Mouse (Mus musculus) brown adipose tissue, adult 24 weeks (tissue): ENCODE measurements around the gene Mettl16. TPM values are rescaled to one million over a fixed set of nuclear protein-coding genes. Genes with fewer than 3 reads are reported as not detected.
A peak's percentile ranks its signal among the peaks of the same experiment; 100 is the strongest.

Experiments
- H3K27ac ChIP-seq: fragments of 200-500 bp; replicated peaks from 2 replicates; pipeline ENCODE4 v1.5.1; 2012; ENCODE audit warnings: low read depth, mild to moderate bottlenecking, low read length
- H3K4me1 ChIP-seq: fragments of 200-500 bp; 2 replicates; pipeline ENCODE4 v1.6.1; 2012; ENCODE audit warnings: low read length, mixed read lengths; ENCODE audit not compliant: control insufficient read depth, insufficient read depth, insufficient read length
- H3K4me3 ChIP-seq: fragments of 200-500 bp; 2 replicates; pipeline ENCODE4 v1.5.1; 2012; ENCODE audit warnings: low read depth, mild to moderate bottlenecking, low read length, moderate library complexity; ENCODE audit not compliant: insufficient read depth
- polyA plus RNA-seq: library from polyadenylated mRNA; stranded (reverse); fragments of >200 nt; gene quantifications from 2 replicates; pipeline ENCODE4 v1.2.4, GENCODE M21; 2012; ENCODE audit not compliant: missing spikeins, insufficient read depth, insufficient read length

The Mettl16 gene
- polyA plus RNA-seq, 1 experiment, result 11.1 TPM

- Histone ChIP-seq H3K4me3 (no peak overlapping the region), H3K4me1 (no peaks in the 10 kb centered on the region), H3K27ac (no peak overlapping the region)
Observed at GRCm38 (mm10) chr11:74815795-74816194, 45.2 kb downstream of the Mettl16 start.

- Histone ChIP-seq H3K4me3 (no peak overlapping the region), H3K4me1 (no peaks in the 10 kb centered on the region), H3K27ac (no peak overlapping the region)
Observed at GRCm38 (mm10) chr11:74820921-74821320, 50.3 kb downstream of the Mettl16 start.

- no peaks in the 10 kb centered on the region for H3K4me1 ChIP-seq
- H3K27ac ChIP-seq, result no peak overlapping the region
- no peak overlapping the region for H3K4me3 ChIP-seq
Observed at GRCm38 (mm10) chr11:74821463-74821862, 50.8 kb downstream of the Mettl16 start.

- H3K4me1 ChIP-seq, result no peaks in the 10 kb centered on the region
- no peak overlapping the region for H3K4me3 ChIP-seq
- no peak overlapping the region for H3K27ac ChIP-seq
Observed at GRCm38 (mm10) chr11:74822746-74823440, 52.3 kb downstream of the Mettl16 start.

GRCm38 (mm10) chr11:74826151-74826550 is 55.5 kb downstream of the Mettl16 start:
- no peak overlapping the region; the same call in 1 of the 2 replicates for H3K27ac ChIP-seq
- peaks cover 3% of the 10 kb centered on the region; the same call in 1 of the 2 replicates for H3K4me1 ChIP-seq
- H3K4me3 ChIP-seq, result no peak overlapping the region

GRCm38 (mm10) chr11:74826702-74827101 is 56.1 kb downstream of the Mettl16 start:
- Histone ChIP-seq H3K4me1 (peaks cover 3% of the 10 kb centered on the region; the same call in 1 of the 2 replicates), H3K4me3 (no peak overlapping the region), H3K27ac (0 out of 2 replicates have a peak overlapping the region, but pooled peaks have one; percentile 3)

- Histone ChIP-seq H3K4me1 (peaks cover 7% of the 10 kb centered on the region), H3K27ac (0 out of 2 replicates have a peak overlapping the region, but pooled peaks have one; percentile 46)
Observed at GRCm38 (mm10) chr11:74827791-74828403, 57.3 kb downstream of the Mettl16 start.

GRCm38 (mm10) chr11:74828404-74828931 is 57.8 kb downstream of the Mettl16 start:
- Histone ChIP-seq H3K27ac (0 out of 2 replicates have a peak overlapping the region, but pooled peaks have one; percentile 14), H3K4me1 (peaks cover 8% of the 10 kb centered on the region), H3K4me3 (no peak overlapping the region)

More at GRCm38 (mm10) chr11:74827791-74828403, 57.3 kb downstream of the Mettl16 start:
- H3K4me3 ChIP-seq, result no peak overlapping the region

- Histone ChIP-seq H3K4me3 (0 out of 2 replicates have a peak overlapping the region, but pooled peaks have one; percentile 66), H3K4me1 (peaks cover 13% of the 10 kb centered on the region), H3K27ac (peak overlapping the region; percentile 97; the same call in 1 of the 2 replicates)
Observed at GRCm38 (mm10) chr11:74828965-74829550, 58.4 kb downstream of the Mettl16 start.

GRCm38 (mm10) chr11:74829812-74830211 is 59.2 kb downstream of the Mettl16 start:
- peak overlapping the region; percentile 97 for H3K27ac ChIP-seq
- peaks cover 17% of the 10 kb centered on the region for H3K4me1 ChIP-seq
- peak overlapping the region; percentile 66 for H3K4me3 ChIP-seq

- Histone ChIP-seq H3K4me3 (peak within 1 kb of the TSS; percentile 77), H3K4me1 (peaks cover 17% of the 10 kb centered on the region), H3K27ac (peak within 1 kb of the TSS; percentile 100)
Observed at GRCm38 (mm10) chr11:74830256-74831161, 59.9 kb downstream of the Mettl16 start, which contains the start of gene Mnt. TSS of gene Mnt (plus strand) at chr11:74830920.

- peak overlapping the region; percentile 52 for H3K27ac ChIP-seq
- H3K4me1 ChIP-seq, result peaks cover 17% of the 10 kb centered on the region
- peak overlapping the region; percentile 77 for H3K4me3 ChIP-seq
Observed at GRCm38 (mm10) chr11:74831191-74831605, 60.6 kb downstream of the Mettl16 start.

GRCm38 (mm10) chr11:74831606-74832451 is 61.2 kb downstream of the Mettl16 start:
- peak overlapping the region; percentile 52 for H3K27ac ChIP-seq
- H3K4me3 ChIP-seq, result peak overlapping the region; percentile 77
- peaks cover 17% of the 10 kb centered on the region for H3K4me1 ChIP-seq
